In genomic region chr9:108689106-108689505, GRCm38 (mm10) we compare ENCODE assay signal across 8 mouse cellular contexts. TPM values are rescaled to one million over a fixed set of nuclear protein-coding genes. Genes with fewer than 3 reads are reported as not detected.
DNase-seq lines count a peak whose midpoint lies in the region; ATAC-seq and TF ChIP-seq lines count a peak whose summit lies in the region.

Gene Prkar2a (plus strand): TSS chr9:108689314.

- H3K4me3 ChIP-seq in lung, embryonic 16.5 days (ENCODE audit: low read length): no peak within 1 kb of the TSS
- H3K4me3 ChIP-seq in embryonic fibroblast, embryonic 13.5 days (ENCODE audit: insufficient read depth, low read length): no peak within 1 kb of the TSS
- H3K4me3 ChIP-seq in limb, embryonic 13.5 days: no peak within 1 kb of the TSS

- no peaks in the 10 kb centered on the region for H3K36me3 ChIP-seq in lung, embryonic 16.5 days (ENCODE audit: control insufficient read depth, insufficient read depth, low read length)
- H3K36me3 ChIP-seq in limb, embryonic 13.5 days: peaks cover 12% of the 10 kb centered on the region

- 76% methylated on average over 1 of the region's 1 CpGs for WGBS in lung, embryonic 16.5 days
- WGBS in limb, embryonic 13.5 days: 76% methylated on average over 1 of the region's 1 CpGs

- intact Hi-C loops in heart, postnatal 14 days (cut with DNase I): no loop called here

- H3K4me2 ChIP-seq in lung, embryonic 16.5 days (ENCODE audit: low read depth, low read length): no peak within 1 kb of the TSS
- H3K4me2 ChIP-seq in limb, embryonic 13.5 days (replicated peaks): no peak within 1 kb of the TSS

- TF ChIP-seq CTCF in embryonic fibroblast, embryonic 13.5 days (IDR thresholded peaks at IDR 0.05; ENCODE audit: borderline replicate concordance, insufficient read depth, low read length): no peak

- no peaks in the 10 kb centered on the region for H3K27me3 ChIP-seq in lung, embryonic 16.5 days (ENCODE audit: control insufficient read depth, insufficient read depth, low read depth, low read length)
- no peaks in the 10 kb centered on the region for H3K27me3 ChIP-seq in limb, embryonic 13.5 days

- no peak for DNase-seq in lung, postnatal 10 days
- no peak for DNase-seq in heart, postnatal 14 days
- peak; percentile 79 for DNase-seq in retina, embryonic 14.5 days (ENCODE audit: low spot score)
- no peak for DNase-seq in spleen, postnatal 36 days (ENCODE audit: low spot score in 2 of 2)

- no peaks in the 10 kb centered on the region for H3K9me3 ChIP-seq in lung, embryonic 16.5 days (ENCODE audit: control insufficient read depth, low read length)
- H3K9me3 ChIP-seq in limb, embryonic 13.5 days: no peaks in the 10 kb centered on the region

- no peak for ATAC-seq in lung, embryonic 16.5 days (ENCODE audit: low read depth)
- no peak for ATAC-seq in limb, embryonic 13.5 days (ENCODE audit: low FRiP score, low read depth)
- ATAC-seq in erythroid progenitor cell, adult 5-6 weeks (replicated peaks; ENCODE audit: low FRiP score, poor library complexity, severe bottlenecking): no peak

- H3K27ac ChIP-seq in lung, embryonic 16.5 days (ENCODE audit: low read length): peak within 1 kb of the TSS; percentile 0; the same call in 1 of the 2 replicates
- no peak within 1 kb of the TSS for H3K27ac ChIP-seq in embryonic fibroblast, embryonic 13.5 days (ENCODE audit: insufficient read depth, low read length)
- no peak within 1 kb of the TSS for H3K27ac ChIP-seq in limb, embryonic 13.5 days

- H3K4me1 ChIP-seq in lung, embryonic 16.5 days (replicated peaks; ENCODE audit: control insufficient read depth, insufficient read depth, low read length): peaks cover 15% of the 10 kb centered on the region
- H3K4me1 ChIP-seq in embryonic fibroblast, embryonic 13.5 days (ENCODE audit: control insufficient read depth, insufficient read depth, low read length): peaks cover 12% of the 10 kb centered on the region
- peaks cover 19% of the 10 kb centered on the region for H3K4me1 ChIP-seq in limb, embryonic 13.5 days

- TF ChIP-seq POLR2A in embryonic fibroblast, embryonic 13.5 days (IDR thresholded peaks at IDR 0.05; ENCODE audit: low read depth, low read length): no peak

- no peak within 1 kb of the TSS for H3K9ac ChIP-seq in lung, embryonic 16.5 days (ENCODE audit: low read length)
- H3K9ac ChIP-seq in limb, embryonic 13.5 days: no peak within 1 kb of the TSS

RNA-seq across cellular contexts. Expression of gene Prkar2a, which starts in this region (rescaled TPM):
- polyA plus RNA-seq in lung, embryonic 16.5 days (2015; fragmentation: Nextera tagmentation; extraction: Ambion mirVana): 13.1 and 14.8 TPM in 2 replicates
- 61.9 and 78.8 TPM in 2 replicates for polyA plus RNA-seq in embryonic fibroblast, embryonic 13.5 days (2011; ENCODE audit: insufficient read length, low read depth, missing spikeins)
- 10 to 100 TPM; 74.3 to 75.9 TPM for total RNA-seq in heart, postnatal 14 days (2021)
- polyA plus RNA-seq in limb, embryonic 13.5 days (2015; fragmentation: Nextera tagmentation; extraction: Ambion mirVana): 26.2 and 31.3 TPM in 2 replicates
- 1.4 and 10.9 TPM in 2 replicates for total RNA-seq in erythroid progenitor cell, adult 5-6 weeks (2015; ENCODE audit: low replicate concordance)
- total RNA-seq in erythroid progenitor cell, adult 5-6 weeks (2017; ENCODE audit: low replicate concordance): 1.4 and 1.5 TPM in 2 replicates

Comparison
In these comparisons a context has a peak if more than half of its experiments do, and no peak if none do; other contexts are left out.
1. RNA of gene Prkar2a (total RNA-seq): 74.3 to 75.9 TPM in heart, postnatal 14 days; 1.4 to 10.9 TPM in erythroid progenitor cell, adult 5-6 weeks; every median in the first group is over 4 times any median in the second.